Mouse (Mus musculus): ENCODE data around the gene Plekha4. TPM values are rescaled to one million over a fixed set of nuclear protein-coding genes. Genes with fewer than 3 reads are reported as not detected.

Gene Plekha4
- polyA plus RNA-seq, 1 experiment: 4.0 TPM

DNA sequence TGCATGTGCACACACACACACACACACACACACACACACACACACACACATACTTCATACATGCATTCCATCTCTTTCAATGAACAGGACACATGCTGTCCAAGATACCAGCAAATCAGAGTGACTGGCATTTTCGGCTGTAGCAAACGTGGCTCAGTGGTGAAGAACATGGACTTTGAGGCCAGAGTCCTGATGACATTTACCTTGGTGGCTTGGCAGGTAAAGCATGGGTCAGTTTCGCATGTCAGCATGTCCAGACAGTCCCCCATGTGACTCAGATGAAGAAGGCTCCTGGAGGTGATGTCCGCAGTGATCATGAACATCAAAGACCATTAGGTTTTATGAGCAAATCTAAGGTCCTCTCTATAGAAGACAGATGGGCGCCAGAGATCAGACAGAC is 70.9 kb downstream of the Plekha4 start:
- WGBS: 89% methylated on average over 5 of the region's 5 CpGs
- no peak for DNase-seq (ENCODE audit: low read depth, low spot score)

DNA sequence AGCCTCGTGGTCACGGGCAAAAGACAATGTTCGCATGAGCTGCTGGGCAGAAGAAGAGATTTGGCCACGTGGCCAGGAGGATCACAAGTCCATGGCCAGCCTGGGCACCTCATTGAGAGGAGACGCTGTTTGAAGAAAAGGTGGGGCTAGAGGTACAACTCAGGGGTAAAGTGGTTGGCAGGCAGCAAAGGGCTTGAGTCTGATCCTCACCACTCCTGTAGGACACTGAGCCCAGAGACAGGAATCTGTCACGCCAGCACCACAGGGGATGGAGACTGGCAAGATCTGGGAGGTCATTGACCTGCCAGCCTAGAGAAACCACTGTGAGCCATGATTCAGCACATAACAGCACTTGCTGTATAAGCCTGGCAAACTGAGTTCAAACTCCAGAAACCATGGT is 71.4 kb downstream of the Plekha4 start:
- 75% methylated on average over 6 of the region's 6 CpGs for WGBS
- no peak for DNase-seq (ENCODE audit: low read depth, low spot score)

DNA sequence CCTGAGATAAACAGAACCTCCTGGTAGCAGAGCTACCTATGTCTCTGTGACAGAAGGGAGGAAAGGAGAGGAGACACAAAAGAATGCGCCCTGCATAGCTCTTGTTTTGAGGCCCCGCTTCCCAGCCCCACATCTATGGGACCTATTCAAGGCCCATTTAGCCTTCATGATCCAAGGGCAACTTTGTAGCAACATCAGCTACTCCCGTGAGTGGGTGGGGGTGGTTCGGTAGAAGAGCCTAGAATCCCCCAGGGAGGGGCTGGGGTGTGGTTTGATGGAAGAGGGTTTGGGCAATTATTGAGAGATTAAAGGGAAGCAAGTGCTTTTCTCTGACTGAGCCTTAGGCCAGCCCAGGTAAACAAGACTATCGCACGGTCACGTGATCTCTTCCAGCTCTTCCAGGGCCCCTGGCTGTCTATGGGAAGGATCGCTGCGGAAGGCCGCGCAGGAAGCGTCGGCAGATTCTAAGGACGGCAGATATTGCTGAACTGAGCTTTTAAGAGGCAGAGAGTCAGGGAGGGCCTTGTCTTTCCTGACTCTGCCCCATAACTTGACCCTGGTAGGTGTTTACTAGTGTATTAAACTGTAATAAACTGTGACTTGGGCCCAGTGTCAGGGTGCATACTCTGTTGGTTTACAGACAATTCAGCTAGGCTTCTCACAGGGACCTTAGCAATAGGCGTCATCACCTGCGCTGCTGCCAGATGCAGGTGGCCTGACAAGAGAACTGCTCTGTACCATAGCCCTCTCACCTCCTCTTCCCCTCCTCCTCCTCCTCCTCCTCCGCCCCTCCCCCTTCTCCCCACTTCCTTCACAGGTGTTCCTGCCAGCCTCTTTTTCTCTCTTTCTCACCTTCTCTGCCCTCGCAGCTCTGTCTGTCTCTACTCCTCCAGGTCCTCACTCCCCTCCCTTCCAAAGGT is 73.1 kb downstream of the Plekha4 start:
- 29% methylated on average over 18 of the region's 18 CpGs for WGBS
- DNase-seq (ENCODE audit: low read depth, low spot score): no peak

Other genes with a start within 250 kb of the Plekha4 start
- not detected in 2 replicates for gene Slc6a21, start 248.8 kb upstream of the Plekha4 start, polyA plus RNA-seq (2012; rRNA removed)
- 182 and 185 TPM in 2 replicates for gene Trpm4, start 192.6 kb upstream of the Plekha4 start, polyA plus RNA-seq (2012; rRNA removed)
- gene Hrc, start 191.0 kb upstream of the Plekha4 start, polyA plus RNA-seq (2012; rRNA removed): 0.40 and 0.67 TPM in 2 replicates
- 47.1 and 70.3 TPM in 2 replicates for gene Ppfia3, start 159.3 kb upstream of the Plekha4 start, polyA plus RNA-seq (2012; rRNA removed)
- 4.5 and 7.9 TPM in 2 replicates for gene Lin7b, start 155.7 kb upstream of the Plekha4 start, polyA plus RNA-seq (2012; rRNA removed)
- 102 and 165 TPM in 2 replicates for gene Snrnp70, start 130.6 kb upstream of the Plekha4 start, polyA plus RNA-seq (2012; rRNA removed)
- gene Kcna7, start 120.7 kb upstream of the Plekha4 start, polyA plus RNA-seq (2012; rRNA removed): 0.06 TPM in 1 of 2 replicates, not detected in the other
- gene Ntf5, start 112.6 kb upstream of the Plekha4 start, polyA plus RNA-seq (2012; rRNA removed): 0.10 and 0.16 TPM in 2 replicates
- not detected in 2 replicates for gene Lhb, start 105.5 kb upstream of the Plekha4 start, polyA plus RNA-seq (2012; rRNA removed)
- gene Gys1, start 91.5 kb upstream of the Plekha4 start, polyA plus RNA-seq (2012; rRNA removed): 11.2 and 14.7 TPM in 2 replicates
- 70.5 and 70.6 TPM in 2 replicates for gene Ruvbl2, start 88.2 kb upstream of the Plekha4 start, polyA plus RNA-seq (2012; rRNA removed)
- 1,842 and 2,045 TPM in 2 replicates for gene Ftl1, start 66.4 kb upstream of the Plekha4 start, polyA plus RNA-seq (2012; rRNA removed)
- 105 and 106 TPM in 2 replicates for gene Bax, start 59.4 kb upstream of the Plekha4 start, polyA plus RNA-seq (2012; rRNA removed)
- 0.30 TPM in 1 of 2 replicates, not detected in the other for gene Tulp2, start 44.5 kb upstream of the Plekha4 start, polyA plus RNA-seq (2012; rRNA removed)
- not detected in 2 replicates for gene Gm45808, start 39.5 kb upstream of the Plekha4 start, polyA plus RNA-seq (2012; rRNA removed)
- gene Dhdh, start 37.5 kb upstream of the Plekha4 start, polyA plus RNA-seq (2012; rRNA removed): 0.45 and 1.4 TPM in 2 replicates
- gene Nucb1, start 15.9 kb upstream of the Plekha4 start, polyA plus RNA-seq (2012; rRNA removed): 384 and 422 TPM in 2 replicates
- gene Ppp1r15a, start 62 bp upstream of the Plekha4 start, polyA plus RNA-seq (2012; rRNA removed): 14.8 and 18.4 TPM in 2 replicates
- 0.30 and 0.50 TPM in 2 replicates for gene Hsd17b14, start 28.6 kb downstream of the Plekha4 start, polyA plus RNA-seq (2012; rRNA removed)
- gene Bcat2, start 43.8 kb downstream of the Plekha4 start, polyA plus RNA-seq (2012; rRNA removed): 33.8 and 40.9 TPM in 2 replicates
- 0.25 and 0.29 TPM in 2 replicates for gene Fgf21, start 89.2 kb downstream of the Plekha4 start, polyA plus RNA-seq (2012; rRNA removed)
- 2.5 and 2.7 TPM in 2 replicates for gene Fut1, start 91.0 kb downstream of the Plekha4 start, polyA plus RNA-seq (2012; rRNA removed)
- gene Izumo1, start 95.5 kb downstream of the Plekha4 start, polyA plus RNA-seq (2012; rRNA removed): 0.07 and 0.25 TPM in 2 replicates
- gene Rasip1, start 101.2 kb downstream of the Plekha4 start, polyA plus RNA-seq (2012; rRNA removed): 5.0 and 5.3 TPM in 2 replicates
- gene Mamstr, start 113.6 kb downstream of the Plekha4 start, polyA plus RNA-seq (2012; rRNA removed): 0.77 and 1.3 TPM in 2 replicates
- gene Fut2, start 140.1 kb downstream of the Plekha4 start, polyA plus RNA-seq (2012; rRNA removed): 11.6 and 64.5 TPM in 2 replicates
- gene Ntn5, start 157.7 kb downstream of the Plekha4 start, polyA plus RNA-seq (2012; rRNA removed): 0.92 and 4.4 TPM in 2 replicates
- 0.10 and 0.63 TPM in 2 replicates for gene Sec1, start 168.1 kb downstream of the Plekha4 start, polyA plus RNA-seq (2012; rRNA removed)
- 2.7 and 3.6 TPM in 2 replicates for gene Car11, start 173.5 kb downstream of the Plekha4 start, polyA plus RNA-seq (2012; rRNA removed)
- gene Dbp, start 178.8 kb downstream of the Plekha4 start, polyA plus RNA-seq (2012; rRNA removed): 6.4 and 7.9 TPM in 2 replicates
- gene Rpl18, start 189.1 kb downstream of the Plekha4 start, polyA plus RNA-seq (2012; rRNA removed): 1,707 and 1,915 TPM in 2 replicates
- 51.9 and 70.7 TPM in 2 replicates for gene Sphk2, start 191.7 kb downstream of the Plekha4 start, polyA plus RNA-seq (2012; rRNA removed)
- 106 and 117 TPM in 2 replicates for gene Fam83e, start 194.9 kb downstream of the Plekha4 start, polyA plus RNA-seq (2012; rRNA removed)
- gene Spaca4, start 199.5 kb downstream of the Plekha4 start, polyA plus RNA-seq (2012; rRNA removed): not detected in 2 replicates

Measured in large intestine, adult 2 months (tissue).